Mouse (Mus musculus) myocyte (in vitro differentiated cells): ENCODE data around the gene Ankle1.

Source experiments
- POLR2A ChIP-seq: IDR thresholded peaks from one replicate; pipeline ENCODE4 v1.6.1; 2011; ENCODE audit warnings: low read depth, mild to moderate bottlenecking, control low read depth, moderate library complexity; ENCODE audit not compliant: insufficient read length
- TCF12 ChIP-seq: IDR thresholded peaks from one replicate; pipeline ENCODE4 v1.6.1; 2011; ENCODE audit warnings: mild to moderate bottlenecking, control low read depth; ENCODE audit not compliant: poor library complexity, insufficient read depth, severe bottlenecking

DNA sequence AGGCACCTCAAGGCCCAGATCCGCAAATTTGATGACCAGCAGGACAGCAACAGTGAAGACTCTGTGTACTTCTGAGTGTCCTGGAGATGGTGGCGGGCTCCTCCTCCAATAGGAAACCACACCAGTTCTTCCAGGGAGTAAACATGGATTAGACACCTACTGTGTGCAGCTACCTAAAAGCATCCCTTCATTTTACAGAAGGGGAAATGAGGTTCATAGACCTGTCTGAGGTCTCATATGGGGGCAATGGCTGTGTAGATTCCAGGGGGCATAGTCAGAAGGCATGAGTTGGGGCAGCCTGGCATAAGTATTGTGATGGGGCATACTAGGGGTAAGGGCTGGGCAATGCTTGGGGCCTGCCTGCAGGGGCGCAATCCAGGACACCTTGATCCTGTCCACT is 32.8 kb upstream of the Ankle1 start:
- TF ChIP-seq TCF12 (no peak), POLR2A (no peak)
